Mouse (Mus musculus): Measurements from ENCODE around the gene Crybg2. TPM values are rescaled to one million over a fixed set of nuclear protein-coding genes. Genes with fewer than 3 reads are reported as not detected.

The Crybg2 gene
- total RNA-seq, 2 experiments from 2014 or later: not detected

DNA sequence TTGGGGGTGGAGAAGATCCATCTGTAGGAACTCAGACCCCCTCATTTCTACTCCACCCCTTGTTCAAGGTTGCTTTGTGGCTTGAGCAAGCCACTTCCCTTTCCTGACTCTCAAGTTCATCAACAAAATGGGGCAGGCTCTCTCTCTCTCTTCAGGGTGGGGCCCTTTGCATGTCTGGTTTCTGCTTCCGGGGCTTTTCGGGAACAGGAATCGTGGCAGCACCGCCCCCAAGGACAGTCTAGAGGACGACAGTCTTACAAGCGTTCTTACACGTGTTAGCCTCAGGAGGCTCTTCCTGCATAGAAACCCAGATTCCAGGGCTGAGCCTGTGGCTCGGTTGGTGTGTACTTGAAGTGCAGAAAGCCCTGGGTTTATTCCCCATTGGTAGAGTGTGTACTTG lies 56.4 kb downstream of the Crybg2 start:
- no peak for ATAC-seq (replicated peaks; ENCODE audit: low FRiP score, poor library complexity, severe bottlenecking)

DNA sequence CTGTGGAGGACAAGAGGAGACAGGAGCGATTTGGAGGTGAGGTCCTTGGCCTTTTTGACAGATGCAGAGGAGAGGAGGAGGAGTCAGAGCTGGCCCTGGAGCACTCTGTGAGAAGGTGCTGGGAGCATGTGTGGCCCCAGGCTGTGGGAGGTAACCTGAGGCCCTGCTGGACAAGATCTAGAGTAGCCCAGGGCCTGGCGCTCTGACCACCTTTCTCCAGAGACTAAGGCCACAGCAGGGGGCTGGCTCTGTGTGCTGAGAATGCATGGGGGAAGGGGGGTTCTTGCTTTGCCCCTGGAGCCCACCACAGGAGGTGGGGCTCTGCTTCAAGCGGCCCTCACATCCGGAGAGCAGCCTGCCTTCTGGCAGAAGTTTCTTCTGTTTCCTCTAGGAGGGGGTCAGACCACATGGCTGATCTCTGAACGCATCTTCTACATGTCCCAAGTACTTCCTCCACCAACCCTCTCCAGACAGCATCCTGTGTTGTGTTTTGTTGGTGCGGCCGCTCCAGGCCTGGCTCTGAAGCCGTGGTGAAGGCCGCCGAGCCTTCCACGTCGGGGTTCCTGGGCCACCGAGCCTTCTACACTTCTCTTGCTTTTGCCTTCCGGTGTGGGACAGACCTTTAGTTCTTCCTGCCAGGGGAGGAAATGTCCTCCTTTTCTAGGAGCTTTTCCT lies 57.6 kb downstream of the Crybg2 start:
- ATAC-seq (replicated peaks; ENCODE audit: low FRiP score, poor library complexity, severe bottlenecking): no peak

- no peak for ATAC-seq (replicated peaks; ENCODE audit: low FRiP score, poor library complexity, severe bottlenecking)
These were observed 58.4 kb downstream of the Crybg2 start for GRCm38 (mm10) chr4:134119042-134119441.

DNA sequence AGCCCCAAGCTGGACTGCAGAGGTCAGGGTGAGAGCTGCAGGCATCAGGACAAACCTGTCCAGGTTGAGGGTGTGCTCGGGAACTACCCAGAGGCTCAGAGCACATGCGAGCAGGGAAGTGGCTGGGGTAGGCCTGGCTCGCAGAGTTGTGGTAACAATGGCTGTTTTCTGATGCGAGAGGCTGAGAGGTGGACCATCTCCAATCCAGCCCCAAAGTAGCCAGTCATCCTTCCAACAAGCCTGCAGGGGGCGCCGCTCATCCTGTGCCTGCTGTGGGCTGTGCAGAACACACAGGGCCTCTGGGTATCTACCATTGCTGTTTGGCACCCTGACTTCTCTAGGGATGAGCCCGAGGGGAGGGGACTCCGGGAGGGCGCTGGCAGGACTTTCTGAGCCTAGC lies 59.0 kb downstream of the Crybg2 start:
- ATAC-seq (replicated peaks; ENCODE audit: low FRiP score, poor library complexity, severe bottlenecking): 0 out of 2 replicates have a peak, but pooled peaks have one; percentile 33

GRCm38 (mm10) chr4:134120192-134120805 lies 59.7 kb downstream of the Crybg2 start:
- no peak for ATAC-seq (replicated peaks; ENCODE audit: low FRiP score, poor library complexity, severe bottlenecking)

GRCm38 (mm10) chr4:134120916-134121315 lies 60.3 kb downstream of the Crybg2 start:
- no peak for ATAC-seq (replicated peaks; ENCODE audit: low FRiP score, poor library complexity, severe bottlenecking)

GRCm38 (mm10) chr4:134121571-134121970 lies 61.0 kb downstream of the Crybg2 start:
- ATAC-seq (replicated peaks; ENCODE audit: low FRiP score, poor library complexity, severe bottlenecking): no peak

DNA sequence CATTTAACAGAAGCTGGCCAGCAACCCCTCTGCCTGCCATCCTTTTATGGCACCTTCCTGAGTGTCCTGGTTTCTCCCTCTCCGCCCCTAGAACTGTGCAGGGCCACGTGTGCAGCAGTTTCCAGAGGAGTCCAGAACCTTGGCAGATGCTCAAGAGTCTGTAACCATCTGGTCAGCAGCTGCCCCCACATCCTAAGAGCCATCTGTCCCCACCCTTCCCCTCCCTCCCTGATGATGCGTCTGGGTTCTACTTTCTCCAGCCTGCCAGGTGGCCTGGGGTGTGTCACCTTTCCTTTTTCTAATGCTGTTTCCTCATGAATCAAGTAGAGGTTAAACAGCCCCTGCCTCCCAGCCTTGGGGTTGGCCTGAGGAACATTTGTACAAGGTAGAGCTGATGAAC lies 61.7 kb downstream of the Crybg2 start:
- no peak for ATAC-seq (replicated peaks; ENCODE audit: low FRiP score, poor library complexity, severe bottlenecking)

DNA sequence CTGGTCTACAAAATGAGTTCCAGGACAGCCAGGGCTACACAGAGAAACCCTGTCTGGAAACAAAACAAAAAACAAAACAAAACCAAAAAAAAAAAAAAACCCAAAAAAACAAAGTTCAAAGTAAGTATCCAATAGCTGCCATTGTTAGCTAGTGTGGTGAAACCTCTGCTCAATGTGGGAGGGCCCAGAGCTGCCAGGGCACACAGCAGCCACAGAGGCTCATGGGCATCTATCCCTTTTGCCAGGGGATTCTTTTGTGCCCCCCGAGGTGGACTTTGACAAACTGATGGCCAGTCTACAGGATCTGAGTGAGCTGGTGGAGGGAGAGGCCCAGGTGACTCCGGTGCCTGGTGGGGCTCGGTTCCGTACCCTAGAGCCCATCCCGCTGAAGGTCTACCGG lies 62.5 kb downstream of the Crybg2 start:
- no peak for ATAC-seq (replicated peaks; ENCODE audit: low FRiP score, poor library complexity, severe bottlenecking)

- peak; percentile 53 for ATAC-seq (replicated peaks; ENCODE audit: low FRiP score, poor library complexity, severe bottlenecking)
These were observed 63.3 kb downstream of the Crybg2 start for GRCm38 (mm10) chr4:134123680-134124551.

GRCm38 (mm10) chr4:134125383-134126060 lies 64.9 kb downstream of the Crybg2 start:
- ATAC-seq (replicated peaks; ENCODE audit: low FRiP score, poor library complexity, severe bottlenecking): no peak

- no peak for ATAC-seq (replicated peaks; ENCODE audit: low FRiP score, poor library complexity, severe bottlenecking)
These were observed 65.9 kb downstream of the Crybg2 start for GRCm38 (mm10) chr4:134126300-134127120.

- no peak for ATAC-seq (replicated peaks; ENCODE audit: low FRiP score, poor library complexity, severe bottlenecking)
These were observed 66.5 kb downstream of the Crybg2 start for GRCm38 (mm10) chr4:134127121-134127455.

- ATAC-seq (replicated peaks; ENCODE audit: low FRiP score, poor library complexity, severe bottlenecking): no peak
These were observed 67.2 kb downstream of the Crybg2 start for GRCm38 (mm10) chr4:134127793-134128192.

GRCm38 (mm10) chr4:134128221-134128982 lies 67.8 kb downstream of the Crybg2 start, which contains the start of gene Sh3bgrl3:
Gene Sh3bgrl3 (minus strand): TSS chr4:134128789.
- peak; percentile 78 for ATAC-seq (replicated peaks; ENCODE audit: low FRiP score, poor library complexity, severe bottlenecking)

- ATAC-seq (replicated peaks; ENCODE audit: low FRiP score, poor library complexity, severe bottlenecking): peak; percentile 32
These were observed 68.4 kb downstream of the Crybg2 start for GRCm38 (mm10) chr4:134128983-134129362.

GRCm38 (mm10) chr4:134129482-134129881 lies 68.9 kb downstream of the Crybg2 start:
- no peak for ATAC-seq (replicated peaks; ENCODE audit: low FRiP score, poor library complexity, severe bottlenecking)

GRCm38 (mm10) chr4:134132117-134132516 lies 71.5 kb downstream of the Crybg2 start:
- ATAC-seq (replicated peaks; ENCODE audit: low FRiP score, poor library complexity, severe bottlenecking): no peak

Measured in erythroblast, adult 5-6 weeks (primary cell).